Mouse (Mus musculus) CH12.LX (cell line): Measurements from ENCODE around the gene Zfp628. TPM values are rescaled to one million over a fixed set of nuclear protein-coding genes. Genes with fewer than 3 reads are reported as not detected.

Experiments
- DNase-seq: peaks from one replicate; pipeline ENCODE4 v3.0.0-alpha.2; 2013; ENCODE audit errors: extremely low read depth
- H3K27ac ChIP-seq: 2 replicates; pipeline ENCODE4 v1.5.1; 2012; ENCODE audit warnings: low read depth, mild to moderate bottlenecking, control low read depth, moderate library complexity; ENCODE audit not compliant: insufficient read depth
- H3K27me3 ChIP-seq: replicated peaks from 2 replicates; pipeline ENCODE3; 2012; ENCODE audit warnings: inconsistent platforms
- H3K36me3 ChIP-seq, 2 experiments: replicated peaks in 1 of 2; 2 replicates each; pipeline versions ENCODE3 to v1.6.1; 2012; ENCODE audit warnings: inconsistent platforms in 1 of 2, low read length in 1 of 2, mild to moderate bottlenecking in 1 of 2, mixed read lengths in 1 of 2, moderate library complexity in 1 of 2; ENCODE audit not compliant: control insufficient read depth in 1 of 2, insufficient read depth in 1 of 2
- H3K4me1 ChIP-seq, 2 experiments: 2 replicates each; pipeline ENCODE4 v1.6.1; 2012; ENCODE audit warnings: inconsistent platforms in 1 of 2, moderate library complexity in 1 of 2; ENCODE audit not compliant: insufficient read depth in 2 of 2, control insufficient read depth in 1 of 2
- H3K4me2 ChIP-seq: 2 replicates; pipeline ENCODE4 v1.6.1; 2012; ENCODE audit warnings: low read depth, mild to moderate bottlenecking, control low read depth; ENCODE audit not compliant: poor library complexity, insufficient read depth, severe bottlenecking
- H3K4me3 ChIP-seq, 3 experiments: fragments of 150-350 bp in 1 of 3; sonication (generic) in 1 of 3; replicated peaks in 1 of 3; 2 replicates each; pipeline versions ENCODE3 to v1.5.1; 2011 to 2012; ENCODE audit warnings: low read depth in 2 of 3, low read length in 2 of 3, mild to moderate bottlenecking in 2 of 3, moderate library complexity in 2 of 3, control low read depth in 1 of 3, improper control_type of control experiment in 1 of 3, inconsistent platforms in 1 of 3, mixed read lengths in 1 of 3; ENCODE audit not compliant: poor library complexity in 1 of 3
- H3K79me2 ChIP-seq: replicated peaks from 2 replicates; pipeline ENCODE4 v1.6.1; 2012; ENCODE audit warnings: mild to moderate bottlenecking, moderate library complexity; ENCODE audit not compliant: control insufficient read depth, poor library complexity, insufficient read depth, severe bottlenecking; ENCODE audit errors: extremely low read depth
- H3K9ac ChIP-seq: 2 replicates; pipeline ENCODE4 v1.6.1; 2012; ENCODE audit warnings: low read depth, mild to moderate bottlenecking, control low read depth, moderate library complexity; ENCODE audit not compliant: insufficient read depth
- H3K9me3 ChIP-seq: replicated peaks from 2 replicates; pipeline ENCODE3; 2012; ENCODE audit warnings: low read length, inconsistent platforms, mixed read lengths
- CHD2 ChIP-seq: IDR thresholded peaks from 2 replicates; pipeline ENCODE4 v1.6.1; 2011; ENCODE audit warnings: low read length, improper control_type of control experiment
- CTCF ChIP-seq, 2 experiments: IDR thresholded peaks in 1 of 2; conservative IDR thresholded peaks in 1 of 2; 2 replicates each; pipeline ENCODE4 v1.5.1; 2011 to 2012; ENCODE audit warnings: low read depth in 2 of 2, low read length in 2 of 2, improper control_type of control experiment in 1 of 2, inconsistent platforms in 1 of 2, mild to moderate bottlenecking in 1 of 2, moderate library complexity in 1 of 2
- E2F4 ChIP-seq: IDR thresholded peaks from 2 replicates; pipeline ENCODE4 v1.6.1; 2011; ENCODE audit warnings: low read depth, low read length, improper control_type of control experiment; ENCODE audit not compliant: insufficient replicate concordance
- GABPA ChIP-seq: IDR thresholded peaks from 2 replicates; pipeline ENCODE4 v1.6.1; 2012; ENCODE audit warnings: low read depth, low read length, improper control_type of control experiment, inconsistent platforms; ENCODE audit not compliant: insufficient replicate concordance
- HCFC1 ChIP-seq: IDR thresholded peaks from 2 replicates; pipeline ENCODE4 v1.6.1; 2012; ENCODE audit warnings: low read depth, mild to moderate bottlenecking, inconsistent platforms, low read length, improper control_type of control experiment
- JUND ChIP-seq: conservative IDR thresholded peaks from 2 replicates; pipeline ENCODE4 v1.6.1; 2011; ENCODE audit warnings: low read depth, low read length, improper control_type of control experiment
- KAT2A ChIP-seq: IDR thresholded peaks from 2 replicates; pipeline ENCODE4 v1.6.1; 2012; ENCODE audit warnings: low read length, improper control_type of control experiment, inconsistent platforms; ENCODE audit not compliant: insufficient replicate concordance
- MAFK ChIP-seq: IDR thresholded peaks from 2 replicates; pipeline ENCODE4 v1.6.1; 2011; ENCODE audit warnings: low read length, improper control_type of control experiment; ENCODE audit not compliant: insufficient replicate concordance
- MAX ChIP-seq: IDR thresholded peaks from 2 replicates; pipeline ENCODE4 v1.6.1; 2011; ENCODE audit warnings: low read length, improper control_type of control experiment
- MAZ ChIP-seq: IDR thresholded peaks from 2 replicates; pipeline ENCODE4 v1.6.1; 2012; ENCODE audit warnings: low read depth, mild to moderate bottlenecking, inconsistent platforms, low read length, improper control_type of control experiment, moderate library complexity
- MXI1 ChIP-seq: IDR thresholded peaks from 2 replicates; pipeline ENCODE4 v1.6.1; 2011; ENCODE audit warnings: mild to moderate bottlenecking, low read depth, low read length, improper control_type of control experiment
- NRF1 ChIP-seq: IDR thresholded peaks from 2 replicates; pipeline ENCODE4 v1.6.1; 2014; ENCODE audit warnings: low read depth, mild to moderate bottlenecking, inconsistent platforms, low read length, improper control_type of control experiment, moderate library complexity
- POLR2A ChIP-seq: IDR thresholded peaks from 2 replicates; pipeline ENCODE4 v1.6.1; 2011; ENCODE audit warnings: low read depth, mild to moderate bottlenecking, improper control_type of control experiment, low read length
- POLR2AphosphoS2 ChIP-seq: IDR thresholded peaks from 2 replicates; pipeline ENCODE4 v1.6.1; 2011; ENCODE audit warnings: low read depth, low read length, improper control_type of control experiment
- RAD21 ChIP-seq: IDR thresholded peaks from 2 replicates; pipeline ENCODE4 v1.6.1; 2011; ENCODE audit warnings: low read depth, mild to moderate bottlenecking, low read length, improper control_type of control experiment, moderate library complexity
- SIN3A ChIP-seq: IDR thresholded peaks from 2 replicates; pipeline ENCODE4 v1.6.1; 2012; ENCODE audit warnings: low read length, improper control_type of control experiment, inconsistent platforms
- SMC3 ChIP-seq: IDR thresholded peaks from 2 replicates; pipeline ENCODE4 v1.6.1; 2011; ENCODE audit warnings: low read depth, low read length, improper control_type of control experiment
- TCF12 ChIP-seq: IDR thresholded peaks from 2 replicates; pipeline ENCODE4 v1.6.1; 2014; ENCODE audit warnings: low read depth, mild to moderate bottlenecking, inconsistent platforms, low read length, improper control_type of control experiment
- UBTF ChIP-seq: IDR thresholded peaks from 2 replicates; pipeline ENCODE4 v1.6.1; 2012; ENCODE audit warnings: low read depth, mild to moderate bottlenecking, inconsistent platforms, low read length, improper control_type of control experiment, moderate library complexity
- USF1 ChIP-seq: IDR thresholded peaks from 2 replicates; pipeline ENCODE4 v1.6.1; 2014; ENCODE audit warnings: low read depth, mild to moderate bottlenecking, inconsistent platforms, low read length, improper control_type of control experiment
- ZC3H11A ChIP-seq: IDR thresholded peaks from 2 replicates; pipeline ENCODE4 v1.6.1; 2012; ENCODE audit warnings: low read depth, mild to moderate bottlenecking, inconsistent platforms, low read length, improper control_type of control experiment
- ZMIZ1 ChIP-seq: IDR thresholded peaks from 2 replicates; pipeline ENCODE4 v1.6.1; 2012; ENCODE audit warnings: low read depth, mild to moderate bottlenecking, inconsistent platforms, low read length, improper control_type of control experiment
- ZNF384 ChIP-seq: IDR thresholded peaks from 2 replicates; pipeline ENCODE4 v1.6.1; 2012; ENCODE audit warnings: low read depth, low read length, improper control_type of control experiment, inconsistent platforms
- dilution Hi-C: fragments of 300-500 bp; cut with MboI; formaldehyde crosslinking; loops from 2 replicates; pipeline ENCODE4 v1.14.3; 2020; ENCODE audit warnings: low sequenced_read_pairs; ENCODE audit not compliant: extremely low pct_unique_long_range_greater_than_20kb, extremely low pct_ligation_motif_present
- in situ Hi-C: fragments of 300-500 bp; cut with MboI; formaldehyde crosslinking; loops from 3 replicates; pipeline ENCODE4 v1.14.3; 2019; ENCODE audit warnings: low sequenced_read_pairs, low pct_ligation_motif_present, low pct_unique_long_range_greater_than_20kb, mixed read lengths
- polyA plus RNA-seq: library from polyadenylated mRNA; unstranded; fragments of >175 nt; gene quantifications from 2 replicates; pipeline ENCODE4 v1.2.1, GENCODE M21; 2012; ENCODE audit warnings: low read depth; ENCODE audit not compliant: insufficient read length
- total RNA-seq, 2 experiments: library from RNA; depleted of rRNA; stranded (reverse); fragments of 300-350 nt in 1 of 2; fragments of >200 nt in 1 of 2; gene quantifications; 2 replicates each; pipeline ENCODE4 v1.2.3; 2012 to 2014

Zfp628 gene
- total and polyA plus RNA-seq, 3 experiments: 0.87 to 9.4 (median 2.2) TPM

GRCm38 (mm10) chr7:4899649-4900522, 15.1 kb upstream of the Zfp628 start:
- Histone ChIP-seq H3K27me3 (no peaks in the 10 kb centered on the region), H3K4me3 (no peak overlapping the region), H3K9me3 (peaks cover 3% of the 10 kb centered on the region), H3K4me2 (no peak overlapping the region), H3K36me3 (peaks cover 0 to 22% of the 10 kb centered on the region in 2 experiments), H3K79me2 (no peaks in the 10 kb centered on the region), H3K27ac (no peak overlapping the region), H3K4me1 (no peaks in the 10 kb centered on the region), H3K9ac (no peak overlapping the region)
- dilution Hi-C loops: no loop called here
- in situ Hi-C loops: no loop called here
- TF ChIP-seq NRF1: no peak
- TF ChIP-seq JUND: no peak
- no peak for DNase-seq

GRCm38 (mm10) chr7:4900523-4900851, 14.5 kb upstream of the Zfp628 start:
- Histone ChIP-seq H3K4me2 (no peak overlapping the region), H3K27me3 (no peaks in the 10 kb centered on the region), H3K79me2 (no peaks in the 10 kb centered on the region), H3K4me3 (no peak overlapping the region), H3K4me1 (no peaks in the 10 kb centered on the region), H3K9me3 (peaks cover 3% of the 10 kb centered on the region), H3K27ac (no peak overlapping the region), H3K9ac (no peak overlapping the region)
- no peak for DNase-seq
- dilution Hi-C loops: no loop called here
- in situ Hi-C loops: no loop called here
- TF ChIP-seq USF1 (no peak), JUND (no peak), MXI1 (no peak), CTCF (conservative IDR thresholded peaks at IDR 0.05 in 1 of 2, IDR thresholded peaks at IDR 0.05 in 1 of 2; ENCODE audit: low read depth in 2 of 2, low read length in 2 of 2) (no peak), MAFK (no peak), POLR2AphosphoS2 (no peak), MAZ (no peak), RAD21 (no peak), ZMIZ1 (no peak), SIN3A (no peak), SMC3 (no peak), ZNF384 (no peak)
- TF ChIP-seq, all 38 proteins: peak for 0
- peaks cover 0 to 18% of the 10 kb centered on the region in 2 experiments for H3K36me3 ChIP-seq

- in situ Hi-C loops (no loop called here), dilution Hi-C loops (no loop called here)
- Histone ChIP-seq H3K9ac (no peak overlapping the region), H3K9me3 (peaks cover 3% of the 10 kb centered on the region), H3K27ac (no peak overlapping the region), H3K27me3 (no peaks in the 10 kb centered on the region), H3K36me3 (peaks cover 0 to 11% of the 10 kb centered on the region in 2 experiments), H3K4me1 (no peaks in the 10 kb centered on the region), H3K79me2 (no peaks in the 10 kb centered on the region), H3K4me2 (no peak overlapping the region), H3K4me3 (no peak overlapping the region)
- peak; percentile 27 for DNase-seq
- TF ChIP-seq MXI1 (no peak), MAX (no peak), HCFC1 (no peak), CTCF (conservative IDR thresholded peaks at IDR 0.05 in 1 of 2, IDR thresholded peaks at IDR 0.05 in 1 of 2; ENCODE audit: low read depth in 2 of 2, low read length in 2 of 2) (peak in 1 of 2 experiments; percentile 59; a peak in 2 of 4 replicates), CHD2 (no peak), ZC3H11A (no peak), RAD21 (peak; percentile 36), UBTF (no peak), TCF12 (no peak), E2F4 (no peak), NRF1 (no peak), MAFK (no peak), ZNF384 (no peak), POLR2A (no peak), POLR2AphosphoS2 (no peak), GABPA (no peak), KAT2A (no peak), SMC3 (peak; percentile 45)
Measured at GRCm38 (mm10) chr7:4901171-4901570, 13.8 kb upstream of the Zfp628 start.
